ENCODE assay signal across 19 mouse cellular contexts in the genomic region with DNA sequence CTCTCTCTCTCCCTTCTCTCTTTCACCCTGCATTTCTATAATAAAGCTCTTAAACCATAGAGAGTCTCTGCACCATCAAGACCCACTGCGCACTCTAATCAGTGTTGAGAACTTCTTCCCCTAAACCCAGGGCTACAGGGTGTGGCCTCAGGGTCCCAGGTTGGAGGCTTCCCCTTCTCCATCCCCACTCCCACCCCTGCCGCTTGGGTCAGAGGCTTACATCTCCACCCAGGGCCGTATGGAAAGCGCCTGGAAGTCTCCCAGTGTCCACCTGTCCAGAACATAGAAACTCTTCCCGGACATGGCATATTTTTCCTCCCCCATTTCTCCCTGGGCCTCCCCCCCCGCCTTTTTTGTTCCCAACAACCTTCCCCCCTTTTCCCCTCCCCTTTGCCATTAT.
DNase-seq lines count a peak whose midpoint lies in the region; ATAC-seq lines count a peak whose summit lies in the region.
"Had no signal": no experiment of that assay in that cellular context is flagged by ENCODE, and none has a peak within 500 bp of the region (broad histone marks: within the 10 kb centered on the region; RNA-seq: fewer than 3 reads in every experiment).

No protein-coding gene starts in this region.

- H3K4me2 ChIP-seq in midbrain, embryonic 14.5 days (ENCODE audit: low read length), result no peak overlapping the region
- no peak overlapping the region for H3K4me2 ChIP-seq in midbrain, embryonic 16.5 days (ENCODE audit: low read length)

- WGBS in midbrain, embryonic 14.5 days, result 84% methylated on average over 6 of the region's 6 CpGs
- 78% methylated on average over 6 of the region's 6 CpGs for WGBS in midbrain, embryonic 16.5 days

- no peak overlapping the region for H3K9ac ChIP-seq in midbrain, embryonic 14.5 days (replicated peaks; ENCODE audit: low read length)
- no peak overlapping the region for H3K9ac ChIP-seq in midbrain, embryonic 16.5 days (ENCODE audit: low read depth, low read length)

- H3K36me3 ChIP-seq in midbrain, embryonic 14.5 days (ENCODE audit: control insufficient read depth, insufficient read depth, low read length), result no peaks in the 10 kb centered on the region
- no peaks in the 10 kb centered on the region for H3K36me3 ChIP-seq in midbrain, embryonic 16.5 days (ENCODE audit: control insufficient read depth, insufficient read depth, low read length)
- H3K36me3 ChIP-seq: G1E had no signal

- intact Hi-C loops in heart, postnatal 14 days (cut with DNase I), result no loop called here

- no peak overlapping the region for H3K27ac ChIP-seq in midbrain, embryonic 14.5 days (replicated peaks; ENCODE audit: low read depth, low read length)
- no peak overlapping the region for H3K27ac ChIP-seq in midbrain, embryonic 16.5 days (ENCODE audit: low read length)

- H3K9me3 ChIP-seq in midbrain, embryonic 14.5 days (ENCODE audit: control insufficient read depth, low read length), result no peaks in the 10 kb centered on the region
- H3K9me3 ChIP-seq in midbrain, embryonic 16.5 days (replicated peaks; ENCODE audit: control insufficient read depth, low read length, poor library complexity, severe bottlenecking), result no peaks in the 10 kb centered on the region

- peak; percentile 53; the same call in 1 of the 2 replicates for ATAC-seq in midbrain, embryonic 14.5 days (ENCODE audit: low FRiP score, low TSS enrichment)
- ATAC-seq in midbrain, embryonic 16.5 days, result no peak
- ATAC-seq: activated CD4-positive, CD25-positive, alpha-beta regulatory T cell, adult 4 months; CD4-positive, CD25-positive, alpha-beta regulatory T cell, adult 4 months; Patski had no signal

- peak; percentile 61 for DNase-seq in heart, adult 11 months
- no peak for DNase-seq in heart, postnatal 14 days
- DNase-seq in midbrain, embryonic 14.5 days, result no peak
- DNase-seq: adrenal gland, adult 2 months; adrenal gland, adult 8-10 months; adrenal gland, postnatal 10 days; adrenal gland, postnatal 14 days; adrenal gland, postnatal 25 days; adrenal gland, postnatal 36 days; B cell, adult 2 months; cerebellum, adult 11 months; cerebellum, adult 11-12 months; cerebellum, adult 18-20 months had no signal

- H3K4me3 ChIP-seq in midbrain, embryonic 14.5 days (replicated peaks; ENCODE audit: low read depth, low read length), result no peak overlapping the region
- H3K4me3 ChIP-seq in midbrain, embryonic 16.5 days (ENCODE audit: low read depth, low read length), result no peak overlapping the region

- no peaks in the 10 kb centered on the region for H3K27me3 ChIP-seq in midbrain, embryonic 14.5 days (ENCODE audit: control insufficient read depth, insufficient read depth, low read length)
- H3K27me3 ChIP-seq in midbrain, embryonic 16.5 days (ENCODE audit: control insufficient read depth, insufficient read depth, low read depth, low read length), result no peaks in the 10 kb centered on the region
- H3K27me3 ChIP-seq: CH12.LX, Patski had no signal

- no peaks in the 10 kb centered on the region for H3K4me1 ChIP-seq in midbrain, embryonic 14.5 days (ENCODE audit: control insufficient read depth, insufficient read depth, low read length)
- H3K4me1 ChIP-seq in midbrain, embryonic 16.5 days (ENCODE audit: control insufficient read depth, insufficient read depth, low read length), result no peaks in the 10 kb centered on the region
